Comparison of ENCODE assay signal across 8 mouse cellular contexts in genomic region chr11:96351831-96352230, GRCm38 (mm10). TPM values are rescaled to one million over a fixed set of nuclear protein-coding genes. Genes with fewer than 3 reads are reported as not detected.
A peak's percentile ranks its signal among the peaks of the same experiment; 100 is the strongest.
DNase-seq lines count a peak whose midpoint lies in the region; ATAC-seq and TF ChIP-seq lines count a peak whose summit lies in the region.

No protein-coding gene starts in this region.

- no peak overlapping the region for H3K9ac ChIP-seq in midbrain, embryonic 15.5 days
- peak overlapping the region; percentile 76 for H3K9ac ChIP-seq in hindbrain, embryonic 15.5 days
- peak overlapping the region; percentile 54 for H3K9ac ChIP-seq in liver, adult 2 months (ENCODE audit: low read depth, low read length)
- H3K9ac ChIP-seq in stomach, embryonic 16.5 days (ENCODE audit: low read length): peak overlapping the region; percentile 88

- H3K36me3 ChIP-seq in midbrain, embryonic 10.5 days: no peaks in the 10 kb centered on the region
- no peaks in the 10 kb centered on the region for H3K36me3 ChIP-seq in midbrain, embryonic 15.5 days (replicated peaks)
- H3K36me3 ChIP-seq in hindbrain, embryonic 15.5 days: no peaks in the 10 kb centered on the region
- H3K36me3 ChIP-seq in liver, adult 2 months (ENCODE audit: control insufficient read depth, insufficient read depth, low read length): no peaks in the 10 kb centered on the region
- no peaks in the 10 kb centered on the region for H3K36me3 ChIP-seq in stomach, embryonic 16.5 days (ENCODE audit: control insufficient read depth, insufficient read depth, low read length)

- H3K27ac ChIP-seq in midbrain, embryonic 10.5 days (replicated peaks): no peak overlapping the region
- H3K27ac ChIP-seq in midbrain, embryonic 15.5 days: no peak overlapping the region
- H3K27ac ChIP-seq in hindbrain, embryonic 15.5 days (replicated peaks): peak overlapping the region; percentile 97
- no peak overlapping the region; the same call in 1 of the 2 replicates for H3K27ac ChIP-seq in liver, adult 2 months (replicated peaks; ENCODE audit: insufficient read depth, low read depth, low read length)
- peak overlapping the region; percentile 98 for H3K27ac ChIP-seq in stomach, embryonic 16.5 days (ENCODE audit: low read length)

- H3K9me3 ChIP-seq in midbrain, embryonic 10.5 days (replicated peaks): no peaks in the 10 kb centered on the region
- no peaks in the 10 kb centered on the region for H3K9me3 ChIP-seq in midbrain, embryonic 15.5 days
- no peaks in the 10 kb centered on the region for H3K9me3 ChIP-seq in hindbrain, embryonic 15.5 days
- no peaks in the 10 kb centered on the region for H3K9me3 ChIP-seq in stomach, embryonic 16.5 days (replicated peaks; ENCODE audit: control insufficient read depth, low read length)

- H3K4me3 ChIP-seq in midbrain, embryonic 10.5 days: no peak overlapping the region; the same call in 1 of the 2 replicates
- no peak overlapping the region for H3K4me3 ChIP-seq in midbrain, embryonic 15.5 days
- peak overlapping the region; percentile 55 for H3K4me3 ChIP-seq in hindbrain, embryonic 15.5 days
- peak overlapping the region; percentile 71 for H3K4me3 ChIP-seq in liver, adult 2 months (ENCODE audit: insufficient read depth, low read depth, low read length)
- peak overlapping the region; percentile 68 for H3K4me3 ChIP-seq in stomach, embryonic 16.5 days (replicated peaks; ENCODE audit: low read length)

- WGBS in midbrain, embryonic 10.5 days: under 1% methylated on average over 22 of the region's 22 CpGs
- WGBS in midbrain, embryonic 15.5 days: 1% methylated on average over 22 of the region's 22 CpGs
- WGBS in hindbrain, embryonic 15.5 days: under 1% methylated on average over 21 of the region's 22 CpGs
- WGBS in liver, adult 2 months: 6% methylated on average over 22 of the region's 22 CpGs
- WGBS in stomach, embryonic 16.5 days: 2% methylated on average over 22 of the region's 22 CpGs

- H3K4me2 ChIP-seq in midbrain, embryonic 15.5 days: no peak overlapping the region
- H3K4me2 ChIP-seq in hindbrain, embryonic 15.5 days: peak overlapping the region; percentile 60
- peak overlapping the region; percentile 79 for H3K4me2 ChIP-seq in stomach, embryonic 16.5 days (ENCODE audit: low read depth, low read length)

- ATAC-seq in midbrain, embryonic 15.5 days (replicated peaks): no peak
- ATAC-seq in hindbrain, embryonic 15.5 days (ENCODE audit: low FRiP score, low read depth): no peak
- peak; percentile 74 for ATAC-seq in stomach, embryonic 16.5 days (ENCODE audit: insufficient read depth, low FRiP score)
- no peak for ATAC-seq in megakaryocyte progenitor cell, adult 5-6 weeks (replicated peaks; ENCODE audit: poor library complexity)

- no peak for TF ChIP-seq POLR2A in liver, adult 2 months (IDR thresholded peaks at IDR 0.05; ENCODE audit: extremely low read depth, insufficient read depth, low read length)

- peaks cover 100% of the 10 kb centered on the region for H3K27me3 ChIP-seq in midbrain, embryonic 10.5 days (ENCODE audit: low read depth, poor library complexity, severe bottlenecking)
- peaks cover 89% of the 10 kb centered on the region for H3K27me3 ChIP-seq in midbrain, embryonic 15.5 days (replicated peaks)
- H3K27me3 ChIP-seq in hindbrain, embryonic 15.5 days: 0 out of 2 replicates have a peak, but pooled peaks cover 11% of the 10 kb centered on the region
- peaks cover 20% of the 10 kb centered on the region for H3K27me3 ChIP-seq in liver, adult 2 months (ENCODE audit: control insufficient read depth, insufficient read depth, low read length)
- peaks cover 14% of the 10 kb centered on the region for H3K27me3 ChIP-seq in stomach, embryonic 16.5 days (ENCODE audit: control insufficient read depth, insufficient read depth, low read length)

- H3K79me2 ChIP-seq in liver, adult 2 months (ENCODE audit: control insufficient read depth, insufficient read depth, low read length): no peaks in the 10 kb centered on the region

- peak; percentile 47 for DNase-seq in midbrain, embryonic 10.5 days (ENCODE audit: low spot score)
- no peak for DNase-seq in liver, adult 2 months (ENCODE audit: extremely low read depth, low read depth, low spot score)
- no peak for DNase-seq in layer of hippocampus, adult 8-10 months (ENCODE audit: low spot score in 2 of 2)
- DNase-seq in left cerebral cortex, adult 11 months (ENCODE audit: low spot score): no peak

- TF ChIP-seq CTCF in liver, adult 2 months (IDR thresholded peaks at IDR 0.05; ENCODE audit: low read depth, low read length): no peak

- peaks cover 17% of the 10 kb centered on the region for H3K4me1 ChIP-seq in midbrain, embryonic 10.5 days
- H3K4me1 ChIP-seq in midbrain, embryonic 15.5 days: peaks cover 4% of the 10 kb centered on the region; the same call in 1 of the 2 replicates
- peaks cover 37% of the 10 kb centered on the region for H3K4me1 ChIP-seq in hindbrain, embryonic 15.5 days (replicated peaks)
- peaks cover 3% of the 10 kb centered on the region; the same call in 1 of the 2 replicates for H3K4me1 ChIP-seq in liver, adult 2 months (ENCODE audit: control insufficient read depth, insufficient read depth, low read length)
- peaks cover 34% of the 10 kb centered on the region for H3K4me1 ChIP-seq in stomach, embryonic 16.5 days (ENCODE audit: control insufficient read depth, insufficient read depth, low read length)

RNA-seq across cellular contexts. Expression of gene Hoxb2, which starts 1.5 kb away (rescaled TPM):
- polyA plus RNA-seq in midbrain, embryonic 10.5 days (2016; fragmentation: Nextera tagmentation; extraction: Ambion mirVana): 0.10 TPM in 1 of 2 replicates, not detected in the other
- 0.17 and 0.32 TPM in 2 replicates for polyA plus RNA-seq in midbrain, embryonic 15.5 days (2015; fragmentation: Nextera tagmentation; extraction: Ambion mirVana)
- polyA plus RNA-seq in hindbrain, embryonic 15.5 days (2015; fragmentation: Nextera tagmentation; extraction: Ambion mirVana): 26.8 and 32.9 TPM in 2 replicates
- total RNA-seq in liver, adult 2 months (2014; rRNA removed): 0.46 and 0.60 TPM in 2 replicates
- polyA plus RNA-seq in liver, adult 2 months (2012; rRNA removed): 0.98 and 1.3 TPM in 2 replicates
- 9.1 and 11.5 TPM in 2 replicates for polyA plus RNA-seq in stomach, embryonic 16.5 days (2015; fragmentation: Nextera tagmentation; extraction: Ambion mirVana)
- 0.07 and 0.49 TPM in 2 replicates for total RNA-seq in megakaryocyte progenitor cell, adult 5-6 weeks (2015)
- 0.12 and 0.14 TPM in 2 replicates for total RNA-seq in megakaryocyte progenitor cell, adult 5-6 weeks (2017)
- total RNA-seq in layer of hippocampus, adult 8-10 months (2022): not detected

RNA-seq across cellular contexts. Expression of gene Hoxb1, which starts 13.7 kb away (rescaled TPM):
- polyA plus RNA-seq in midbrain, embryonic 10.5 days (2016; fragmentation: Nextera tagmentation; extraction: Ambion mirVana): 0.15 TPM in 1 of 2 replicates, not detected in the other
- polyA plus RNA-seq in midbrain, embryonic 15.5 days (2015; fragmentation: Nextera tagmentation; extraction: Ambion mirVana): not detected in 2 replicates
- polyA plus RNA-seq in hindbrain, embryonic 15.5 days (2015; fragmentation: Nextera tagmentation; extraction: Ambion mirVana): 0.30 and 0.52 TPM in 2 replicates
- not detected in 2 replicates for total RNA-seq in liver, adult 2 months (2014; rRNA removed)
- not detected in 2 replicates for polyA plus RNA-seq in liver, adult 2 months (2012; rRNA removed)
- polyA plus RNA-seq in stomach, embryonic 16.5 days (2015; fragmentation: Nextera tagmentation; extraction: Ambion mirVana): 0.24 TPM in 1 of 2 replicates, not detected in the other
- not detected in 2 replicates for total RNA-seq in megakaryocyte progenitor cell, adult 5-6 weeks (2015)
- not detected in 2 replicates for total RNA-seq in megakaryocyte progenitor cell, adult 5-6 weeks (2017)
- not detected for total RNA-seq in layer of hippocampus, adult 8-10 months (2022)

RNA-seq across cellular contexts. Expression of gene Hoxb3, which starts 28.7 kb away (rescaled TPM):
- not detected in 2 replicates for polyA plus RNA-seq in midbrain, embryonic 10.5 days (2016; fragmentation: Nextera tagmentation; extraction: Ambion mirVana)
- 0.15 TPM in 1 of 2 replicates, not detected in the other for polyA plus RNA-seq in midbrain, embryonic 15.5 days (2015; fragmentation: Nextera tagmentation; extraction: Ambion mirVana)
- polyA plus RNA-seq in hindbrain, embryonic 15.5 days (2015; fragmentation: Nextera tagmentation; extraction: Ambion mirVana): 12.8 and 13.2 TPM in 2 replicates
- total RNA-seq in liver, adult 2 months (2014; rRNA removed): 0.18 and 0.47 TPM in 2 replicates
- polyA plus RNA-seq in liver, adult 2 months (2012; rRNA removed): 0.47 and 0.48 TPM in 2 replicates
- 0.99 and 1.5 TPM in 2 replicates for polyA plus RNA-seq in stomach, embryonic 16.5 days (2015; fragmentation: Nextera tagmentation; extraction: Ambion mirVana)
- 1.2 and 1.6 TPM in 2 replicates for total RNA-seq in megakaryocyte progenitor cell, adult 5-6 weeks (2015)
- total RNA-seq in megakaryocyte progenitor cell, adult 5-6 weeks (2017): 0.83 and 1.3 TPM in 2 replicates
- total RNA-seq in layer of hippocampus, adult 8-10 months (2022): not detected

RNA-seq across cellular contexts. Expression of gene Hoxb4, which starts 33.8 kb away (rescaled TPM):
- polyA plus RNA-seq in midbrain, embryonic 10.5 days (2016; fragmentation: Nextera tagmentation; extraction: Ambion mirVana): not detected in 2 replicates
- polyA plus RNA-seq in midbrain, embryonic 15.5 days (2015; fragmentation: Nextera tagmentation; extraction: Ambion mirVana): not detected in 2 replicates
- polyA plus RNA-seq in hindbrain, embryonic 15.5 days (2015; fragmentation: Nextera tagmentation; extraction: Ambion mirVana): 3.5 and 3.8 TPM in 2 replicates
- total RNA-seq in liver, adult 2 months (2014; rRNA removed): 0.37 and 0.67 TPM in 2 replicates
- polyA plus RNA-seq in liver, adult 2 months (2012; rRNA removed): 0.55 and 0.91 TPM in 2 replicates
- polyA plus RNA-seq in stomach, embryonic 16.5 days (2015; fragmentation: Nextera tagmentation; extraction: Ambion mirVana): 2.2 and 2.7 TPM in 2 replicates
- 1.7 and 2.7 TPM in 2 replicates for total RNA-seq in megakaryocyte progenitor cell, adult 5-6 weeks (2015)
- total RNA-seq in megakaryocyte progenitor cell, adult 5-6 weeks (2017): 1.5 and 2.2 TPM in 2 replicates
- under 1 TPM in 1 of 4 experiments, not detected in 3; 0.13 TPM for total RNA-seq in layer of hippocampus, adult 8-10 months (2022)

RNA-seq across cellular contexts. Expression of gene Hoxb5, which starts 48.7 kb away (rescaled TPM):
- polyA plus RNA-seq in midbrain, embryonic 10.5 days (2016; fragmentation: Nextera tagmentation; extraction: Ambion mirVana): not detected in 2 replicates
- polyA plus RNA-seq in midbrain, embryonic 15.5 days (2015; fragmentation: Nextera tagmentation; extraction: Ambion mirVana): 0.09 and 0.70 TPM in 2 replicates
- 115 and 140 TPM in 2 replicates for polyA plus RNA-seq in hindbrain, embryonic 15.5 days (2015; fragmentation: Nextera tagmentation; extraction: Ambion mirVana)
- total RNA-seq in liver, adult 2 months (2014; rRNA removed): 0.09 and 0.20 TPM in 2 replicates
- 0.35 and 0.40 TPM in 2 replicates for polyA plus RNA-seq in liver, adult 2 months (2012; rRNA removed)
- polyA plus RNA-seq in stomach, embryonic 16.5 days (2015; fragmentation: Nextera tagmentation; extraction: Ambion mirVana): 13.8 TPM in 2 replicates
- total RNA-seq in megakaryocyte progenitor cell, adult 5-6 weeks (2015): 0.07 and 0.44 TPM in 2 replicates
- total RNA-seq in megakaryocyte progenitor cell, adult 5-6 weeks (2017): 0.14 TPM in 1 of 2 replicates, not detected in the other
- not detected for total RNA-seq in layer of hippocampus, adult 8-10 months (2022)

Comparison
In these comparisons a context has a peak if more than half of its experiments do, and no peak if none do; other contexts are left out.
1. H3K27ac ChIP-seq: peak in hindbrain, embryonic 15.5 days (single experiment) and stomach, embryonic 16.5 days (single experiment); none in midbrain, embryonic 10.5 days (single experiment), midbrain, embryonic 15.5 days (single experiment) and liver, adult 2 months (single experiment).
2. H3K4me3 ChIP-seq: peak in hindbrain, embryonic 15.5 days (single experiment), liver, adult 2 months (single experiment) and stomach, embryonic 16.5 days (single experiment); none in midbrain, embryonic 10.5 days (single experiment) and midbrain, embryonic 15.5 days (single experiment).